28 mouse cellular contexts compared by ENCODE assay signal in genomic region chr2:179801042-179801441, GRCm38 (mm10).
DNase-seq lines count a peak whose midpoint lies in the region; ATAC-seq lines count a peak whose summit lies in the region.
"Had no signal": no experiment of that assay in that cellular context is flagged by ENCODE, and none has a peak within 500 bp of the region (broad histone marks: within the 10 kb centered on the region; RNA-seq: fewer than 3 reads in every experiment).

No protein-coding gene starts in this region.

- H3K4me3 ChIP-seq in heart, embryonic 11.5 days (ENCODE audit: low read depth, low read length), result no peak overlapping the region
- no peak overlapping the region for H3K4me3 ChIP-seq in embryonic facial prominence, embryonic 12.5 days
- no peak overlapping the region for H3K4me3 ChIP-seq in embryonic facial prominence, embryonic 14.5 days (ENCODE audit: low read depth, low read length)
- no peak overlapping the region for H3K4me3 ChIP-seq in limb, embryonic 13.5 days
- no peak overlapping the region for H3K4me3 ChIP-seq in midbrain, embryonic 16.5 days (ENCODE audit: low read depth, low read length)
- H3K4me3 ChIP-seq: embryonic facial prominence, embryonic 13.5 days; erythroblast, embryonic 14.5 days; heart, embryonic 10.5 days; hindbrain, embryonic 15.5 days; midbrain, embryonic 15.5 days; stomach, embryonic 15.5 days had no signal

- no peak overlapping the region for H3K4me2 ChIP-seq in heart, embryonic 11.5 days
- H3K4me2 ChIP-seq in embryonic facial prominence, embryonic 12.5 days (replicated peaks), result no peak overlapping the region
- H3K4me2 ChIP-seq in embryonic facial prominence, embryonic 14.5 days (ENCODE audit: low read depth, low read length), result no peak overlapping the region
- H3K4me2 ChIP-seq in limb, embryonic 13.5 days (replicated peaks), result no peak overlapping the region
- H3K4me2 ChIP-seq in midbrain, embryonic 16.5 days (ENCODE audit: low read length), result no peak overlapping the region
- H3K4me2 ChIP-seq: embryonic facial prominence, embryonic 13.5 days; hindbrain, embryonic 15.5 days; lung, embryonic 14.5 days; midbrain, embryonic 15.5 days; stomach, embryonic 15.5 days had no signal

- ATAC-seq in heart, embryonic 11.5 days (replicated peaks; ENCODE audit: insufficient number of reproducible peaks, low FRiP score, low TSS enrichment), result no peak
- ATAC-seq in embryonic facial prominence, embryonic 12.5 days (ENCODE audit: insufficient number of reproducible peaks, insufficient read depth, low FRiP score, low TSS enrichment), result no peak
- peak; percentile 38; the same call in 1 of the 2 replicates for ATAC-seq in embryonic facial prominence, embryonic 14.5 days (ENCODE audit: low read depth)
- peak; percentile 52 for ATAC-seq in limb, embryonic 13.5 days (ENCODE audit: low FRiP score, low read depth)
- no peak for ATAC-seq in midbrain, embryonic 16.5 days
- ATAC-seq: activated CD4-positive, CD25-positive, alpha-beta regulatory T cell, adult 4 months; inflammation-experienced regulatory T-cells, adult 6 months had no signal

- peaks cover 16% of the 10 kb centered on the region for H3K4me1 ChIP-seq in heart, embryonic 11.5 days (ENCODE audit: control insufficient read depth, insufficient read depth, low read length)
- peaks cover 25% of the 10 kb centered on the region for H3K4me1 ChIP-seq in embryonic facial prominence, embryonic 12.5 days
- H3K4me1 ChIP-seq in embryonic facial prominence, embryonic 14.5 days (ENCODE audit: control insufficient read depth, insufficient read depth, low read length), result peaks cover 4% of the 10 kb centered on the region; the same call in 1 of the 2 replicates
- peaks cover 35% of the 10 kb centered on the region for H3K4me1 ChIP-seq in limb, embryonic 13.5 days
- peaks cover 7% of the 10 kb centered on the region; the same call in 1 of the 2 replicates for H3K4me1 ChIP-seq in midbrain, embryonic 16.5 days (ENCODE audit: control insufficient read depth, insufficient read depth, low read length)

- intact Hi-C loops in heart, postnatal 25 days (cut with DNase I), result no loop called here

- 48% methylated on average over 7 of the region's 7 CpGs for WGBS in heart, embryonic 11.5 days (ENCODE audit: insufficient replicate concordance)
- 25% methylated on average over 7 of the region's 7 CpGs for WGBS in embryonic facial prominence, embryonic 12.5 days
- 32% methylated on average over 7 of the region's 7 CpGs for WGBS in embryonic facial prominence, embryonic 14.5 days
- 16% methylated on average over 7 of the region's 7 CpGs for WGBS in limb, embryonic 13.5 days
- WGBS in midbrain, embryonic 16.5 days, result 63% methylated on average over 7 of the region's 7 CpGs

- no peaks in the 10 kb centered on the region for H3K27me3 ChIP-seq in heart, embryonic 11.5 days (ENCODE audit: control insufficient read depth, insufficient read depth, low read length)
- H3K27me3 ChIP-seq in embryonic facial prominence, embryonic 12.5 days, result 0 out of 2 replicates have a peak, but pooled peaks cover 13% of the 10 kb centered on the region
- H3K27me3 ChIP-seq in embryonic facial prominence, embryonic 14.5 days (replicated peaks; ENCODE audit: control insufficient read depth, insufficient read depth, low read length), result peaks cover 3% of the 10 kb centered on the region; the same call in 1 of the 2 replicates
- no peaks in the 10 kb centered on the region for H3K27me3 ChIP-seq in limb, embryonic 13.5 days
- no peaks in the 10 kb centered on the region for H3K27me3 ChIP-seq in midbrain, embryonic 16.5 days (ENCODE audit: control insufficient read depth, insufficient read depth, low read depth, low read length)
- H3K27me3 ChIP-seq: hindbrain, embryonic 15.5 days; midbrain, embryonic 15.5 days; stomach, embryonic 15.5 days had no signal

- peak overlapping the region; percentile 22; the same call in 1 of the 2 replicates for H3K27ac ChIP-seq in heart, embryonic 11.5 days (ENCODE audit: low read depth, low read length)
- 0 out of 2 replicates have a peak overlapping the region, but pooled peaks have one; percentile 23 for H3K27ac ChIP-seq in embryonic facial prominence, embryonic 12.5 days
- no peak overlapping the region for H3K27ac ChIP-seq in embryonic facial prominence, embryonic 14.5 days (replicated peaks; ENCODE audit: low read depth, low read length)
- peak overlapping the region; percentile 17; the same call in 1 of the 2 replicates for H3K27ac ChIP-seq in limb, embryonic 13.5 days
- no peak overlapping the region for H3K27ac ChIP-seq in midbrain, embryonic 16.5 days (ENCODE audit: low read length)
- H3K27ac ChIP-seq: embryonic facial prominence, embryonic 13.5 days; heart, embryonic 10.5 days; liver, embryonic 14.5 days; stomach, embryonic 15.5 days had no signal

- H3K36me3 ChIP-seq in heart, embryonic 11.5 days (ENCODE audit: control insufficient read depth, insufficient read depth, low read length), result no peaks in the 10 kb centered on the region
- H3K36me3 ChIP-seq in embryonic facial prominence, embryonic 12.5 days, result no peaks in the 10 kb centered on the region
- H3K36me3 ChIP-seq in embryonic facial prominence, embryonic 14.5 days (ENCODE audit: control insufficient read depth, insufficient read depth, low read length), result no peaks in the 10 kb centered on the region
- no peaks in the 10 kb centered on the region for H3K36me3 ChIP-seq in limb, embryonic 13.5 days
- no peaks in the 10 kb centered on the region for H3K36me3 ChIP-seq in midbrain, embryonic 16.5 days (ENCODE audit: control insufficient read depth, insufficient read depth, low read length)
- H3K36me3 ChIP-seq: embryonic facial prominence, embryonic 13.5 days; heart, embryonic 10.5 days; hindbrain, embryonic 15.5 days; midbrain, embryonic 15.5 days; stomach, embryonic 15.5 days had no signal

- no peak for DNase-seq in heart, postnatal 25 days (ENCODE audit: low spot score)
- DNase-seq in embryonic facial prominence, embryonic 14.5 days (ENCODE audit: low spot score), result peak; percentile 69
- DNase-seq in frontal cortex, postnatal 14 days (ENCODE audit: low spot score in 2 of 2), result no peak
- DNase-seq: adrenal gland, adult 2 months; adrenal gland, postnatal 36 days; B cell, adult 2 months; cerebellum, adult 18-20 months; kidney, adult 11 months; kidney, postnatal 14 days; layer of hippocampus, adult 9-11 months; liver; lung, embryonic 14.5 days; lung, postnatal 14 days; right cerebral cortex, postnatal 25 days; thymus, postnatal 14 days had no signal

- no peaks in the 10 kb centered on the region for H3K9me3 ChIP-seq in heart, embryonic 11.5 days (replicated peaks; ENCODE audit: control insufficient read depth, low read length)
- no peaks in the 10 kb centered on the region for H3K9me3 ChIP-seq in embryonic facial prominence, embryonic 12.5 days
- H3K9me3 ChIP-seq in embryonic facial prominence, embryonic 14.5 days (ENCODE audit: control insufficient read depth, low read length), result no peaks in the 10 kb centered on the region
- H3K9me3 ChIP-seq in limb, embryonic 13.5 days, result no peaks in the 10 kb centered on the region
- no peaks in the 10 kb centered on the region for H3K9me3 ChIP-seq in midbrain, embryonic 16.5 days (replicated peaks; ENCODE audit: control insufficient read depth, low read length, poor library complexity, severe bottlenecking)
- H3K9me3 ChIP-seq: embryonic facial prominence, embryonic 13.5 days; heart, embryonic 10.5 days; hindbrain, embryonic 15.5 days; midbrain, embryonic 15.5 days; stomach, embryonic 15.5 days had no signal

- H3K9ac ChIP-seq in heart, embryonic 11.5 days (ENCODE audit: low read depth, low read length), result no peak overlapping the region
- H3K9ac ChIP-seq in embryonic facial prominence, embryonic 12.5 days, result no peak overlapping the region
- H3K9ac ChIP-seq in embryonic facial prominence, embryonic 14.5 days (ENCODE audit: low read depth, low read length), result no peak overlapping the region
- no peak overlapping the region for H3K9ac ChIP-seq in limb, embryonic 13.5 days
- no peak overlapping the region for H3K9ac ChIP-seq in midbrain, embryonic 16.5 days (ENCODE audit: low read depth, low read length)
- H3K9ac ChIP-seq: embryonic facial prominence, embryonic 13.5 days; hindbrain, embryonic 15.5 days; liver, embryonic 14.5 days; lung, embryonic 14.5 days; midbrain, embryonic 15.5 days; stomach, embryonic 15.5 days had no signal

Comparison
In these comparisons a context has a peak if more than half of its experiments do, and no peak if none do; other contexts are left out.
1. ATAC-seq: peak in embryonic facial prominence, embryonic 14.5 days (single experiment) and limb, embryonic 13.5 days (single experiment); none in heart, embryonic 11.5 days (single experiment), embryonic facial prominence, embryonic 12.5 days (single experiment) and midbrain, embryonic 16.5 days (single experiment).
2. H3K27ac ChIP-seq: peak in heart, embryonic 11.5 days (single experiment), embryonic facial prominence, embryonic 12.5 days (single experiment) and limb, embryonic 13.5 days (single experiment); none in embryonic facial prominence, embryonic 14.5 days (single experiment) and midbrain, embryonic 16.5 days (single experiment).